Mouse (Mus musculus) layer of hippocampus, postnatal 10 days (tissue): Measurements from ENCODE around the gene Nudt12. TPM values are rescaled to one million over a fixed set of nuclear protein-coding genes. Genes with fewer than 3 reads are reported as not detected.

Experiments
- DNase-seq, 2 experiments: peaks; one replicate each; pipeline ENCODE4 v3.0.0; 2021; ENCODE audit warnings: low spot score in 2 of 2
- long read RNA-seq: library from polyadenylated mRNA; stranded (forward); transcript quantifications from one replicate; pipeline ENCODE4 v2.0.0, GENCODE M21; 2023
- total RNA-seq, 2 experiments: library from RNA; stranded (reverse); gene quantifications; 2 replicates each; pipeline ENCODE4 v1.2.3; 2021

The Nudt12 gene
- total RNA-seq: 1 to 10 TPM; 7.7 to 9.2 TPM
- long read RNA-seq, full-length matches to known transcripts: 1 of 1 reads
- long read RNA-seq, partial matches to known transcripts: 0 of 1 reads
- long read RNA-seq, other reads (novel, unspliced or antisense): 0 of 1 reads

- DNase-seq: peak; percentile 53 to 65
These were observed at the start of gene Nudt12 for GRCm38 (mm10) chr17:59013091-59013459. TSS of gene Nudt12 (minus strand) at chr17:59013372.

DNA sequence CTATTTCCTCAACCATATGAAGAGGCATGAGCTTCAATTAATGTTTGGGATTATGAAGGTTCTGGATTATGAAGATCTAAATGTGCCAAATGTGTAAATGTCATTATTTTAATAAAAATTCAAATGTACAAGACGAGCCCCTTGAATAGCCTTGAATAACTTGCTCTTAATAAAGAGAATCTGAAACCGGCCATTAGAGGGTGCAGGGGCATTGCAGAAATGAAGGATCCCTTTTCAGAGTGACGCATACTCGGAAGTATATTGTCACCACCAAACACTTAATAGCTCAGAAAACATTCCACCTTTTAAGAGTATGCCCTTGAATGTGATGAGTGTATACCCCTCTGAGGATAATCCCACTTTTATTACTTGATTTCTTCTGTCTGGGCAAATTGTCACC is 40.1 kb upstream of the Nudt12 start:
- peak in 1 of 2 experiments; percentile 17 for DNase-seq

- peak; percentile 13 to 48 for DNase-seq
These were observed 26.6 kb upstream of the Nudt12 start for GRCm38 (mm10) chr17:59039754-59040153.

DNA sequence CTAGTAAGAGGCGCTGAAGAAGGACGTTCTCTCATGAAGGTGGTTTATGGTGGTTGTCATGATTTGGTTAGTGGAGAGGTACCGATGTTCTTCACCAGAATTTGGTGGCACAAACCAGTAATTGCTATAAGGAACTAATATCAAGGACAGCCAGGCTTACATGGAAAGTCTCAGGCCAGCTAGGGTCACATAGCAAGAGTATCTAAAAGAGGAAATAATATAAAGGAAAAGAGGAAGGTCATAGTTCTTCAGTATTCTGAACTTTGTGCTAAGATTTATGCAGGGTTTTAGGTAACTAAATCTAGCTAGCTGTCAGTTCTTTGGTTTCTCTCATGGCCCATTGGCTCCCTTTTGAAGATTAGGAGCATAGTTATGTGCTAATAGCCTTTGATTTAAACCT is 20.3 kb upstream of the Nudt12 start:
- no peak for DNase-seq

DNA sequence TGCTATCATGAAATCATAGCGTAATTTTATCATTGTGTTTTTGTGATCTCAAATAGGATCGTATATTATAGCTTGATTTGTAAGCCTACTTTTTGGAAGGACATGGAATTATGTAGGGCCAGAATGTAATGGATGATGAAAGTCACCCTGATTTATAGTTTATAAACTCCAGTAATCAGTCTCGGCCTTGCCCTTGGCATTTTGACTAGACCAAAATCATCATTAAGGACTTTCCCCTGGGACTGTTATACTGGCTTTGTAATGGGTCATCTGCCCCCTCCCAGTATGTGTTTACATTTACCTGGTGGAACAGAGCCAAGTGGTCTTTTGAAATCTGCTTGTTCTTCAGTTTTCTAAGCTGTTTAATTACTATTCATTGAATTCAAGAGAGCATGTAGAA is 13.2 kb upstream of the Nudt12 start:
- no peak for DNase-seq

DNA sequence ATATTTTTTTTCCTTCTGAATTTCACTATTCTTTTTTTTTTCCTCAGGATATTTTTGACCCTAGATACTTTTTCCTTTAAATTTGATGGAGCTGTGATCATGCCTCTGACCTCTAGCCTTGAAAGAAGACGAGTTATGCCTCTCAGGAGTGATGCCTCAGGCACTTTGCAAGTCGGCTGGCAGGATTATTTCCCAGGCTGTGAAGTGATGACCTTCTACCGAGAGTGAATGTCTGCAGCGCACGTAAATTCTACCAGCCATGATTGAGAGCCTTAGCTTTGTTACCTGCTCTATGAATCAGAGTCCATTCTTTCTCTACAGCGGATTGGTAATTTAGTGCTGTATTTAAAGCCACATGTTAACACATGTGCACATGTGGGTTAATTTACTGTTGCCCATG is 11.3 kb upstream of the Nudt12 start:
- no peak for DNase-seq

DNA sequence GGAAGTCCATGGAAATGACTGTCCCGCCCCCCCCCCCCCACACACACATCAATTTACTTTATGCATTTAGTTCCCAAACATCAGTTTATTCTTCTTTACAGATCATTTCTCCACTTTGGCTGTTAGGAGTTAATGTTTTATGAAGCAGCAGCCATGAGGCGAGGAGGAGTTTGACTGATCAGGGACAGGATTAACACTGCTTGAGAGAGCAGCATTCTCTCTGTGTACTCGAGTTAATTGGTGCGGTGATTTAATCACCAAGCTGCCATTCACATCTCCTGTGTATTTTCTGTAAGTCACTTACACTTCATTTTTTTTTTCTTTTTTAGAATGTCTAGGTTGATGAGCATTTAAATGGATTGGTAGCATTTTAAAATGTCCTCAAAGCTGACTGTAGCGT is 10.8 kb upstream of the Nudt12 start:
- no peak for DNase-seq

GRCm38 (mm10) chr17:59018666-59019065 is 5.5 kb upstream of the Nudt12 start:
- DNase-seq: no peak

DNA sequence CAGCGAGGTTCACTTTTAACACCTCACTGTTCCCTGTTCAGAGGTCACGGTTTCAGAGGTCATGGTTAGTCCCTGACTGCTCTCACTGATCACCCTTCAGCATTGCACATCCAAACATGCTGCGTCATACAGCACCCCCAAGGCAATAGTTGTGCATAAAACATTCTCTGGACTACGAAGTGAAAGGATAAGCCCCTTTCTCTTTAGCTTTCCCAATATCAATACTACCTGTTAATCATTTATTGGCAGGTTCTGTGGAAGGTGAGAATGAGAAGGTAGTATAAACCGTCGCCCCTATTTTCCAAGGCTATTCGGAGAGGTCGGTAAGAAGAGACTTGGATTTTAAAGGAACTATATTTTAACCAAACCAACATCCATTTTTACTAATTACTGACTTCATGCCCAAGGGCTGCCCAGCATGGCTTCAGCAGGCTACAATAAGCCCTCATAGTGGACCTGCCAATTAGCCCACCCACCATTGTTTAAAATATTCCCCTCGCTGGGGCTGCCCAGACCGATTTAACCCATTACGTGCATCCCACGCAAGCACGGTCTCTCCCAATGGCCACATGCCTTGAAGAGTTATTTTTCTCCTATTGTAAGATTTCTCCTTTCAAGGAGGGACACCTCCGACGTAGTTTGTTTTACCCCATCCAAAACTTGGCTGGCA is 616 bp downstream of the Nudt12 start:
- no peak for DNase-seq

GRCm38 (mm10) chr17:59011546-59012307 is 1.4 kb downstream of the Nudt12 start:
- no peak for DNase-seq

- no peak for DNase-seq
These were observed 21.9 kb downstream of the Nudt12 start, which contains the start of gene Pdzph1 for GRCm38 (mm10) chr17:58991275-58991674. TSS of gene Pdzph1 (minus strand) at chr17:58991375.

DNA sequence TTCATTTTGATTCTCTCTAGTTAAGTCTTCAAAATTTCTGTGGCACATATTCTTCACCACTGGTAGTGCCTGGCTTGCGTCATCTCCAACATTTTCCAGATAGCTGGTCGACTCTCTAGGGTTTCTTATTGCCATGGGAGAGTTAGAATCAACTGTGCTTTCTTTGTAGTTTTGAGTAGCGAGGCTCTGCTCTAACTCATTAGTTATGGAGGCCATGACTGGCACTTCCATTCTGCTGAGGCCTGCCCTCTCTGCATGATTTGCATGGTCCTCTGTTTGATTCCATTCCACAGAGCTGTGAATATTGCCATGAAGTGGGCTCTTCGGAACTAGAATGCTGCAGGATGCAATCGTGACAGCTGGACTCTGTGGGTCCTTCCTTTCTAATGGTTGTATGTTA is 39.9 kb downstream of the Nudt12 start:
- no peak for DNase-seq

DNA sequence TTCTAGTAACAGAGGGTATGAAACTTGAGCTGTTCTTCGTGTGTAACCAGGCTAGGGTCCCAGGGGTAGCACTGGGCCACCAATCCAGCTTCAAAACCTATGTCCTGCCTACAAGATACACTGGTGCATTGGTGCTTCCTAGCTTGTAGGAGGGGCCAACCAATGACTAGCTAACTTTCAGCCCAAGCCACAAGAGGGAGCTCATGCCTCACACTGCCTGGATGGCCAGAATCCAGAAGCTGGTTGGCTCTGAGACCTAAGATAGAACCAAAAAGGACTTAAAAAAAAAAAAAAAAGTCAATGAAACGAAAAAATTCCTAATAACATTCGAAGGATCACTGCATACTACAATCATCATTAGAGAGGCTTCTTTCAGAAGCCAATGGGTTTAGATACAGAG is 53.3 kb downstream of the Nudt12 start:
- peak; percentile 37 to 38 for DNase-seq

DNA sequence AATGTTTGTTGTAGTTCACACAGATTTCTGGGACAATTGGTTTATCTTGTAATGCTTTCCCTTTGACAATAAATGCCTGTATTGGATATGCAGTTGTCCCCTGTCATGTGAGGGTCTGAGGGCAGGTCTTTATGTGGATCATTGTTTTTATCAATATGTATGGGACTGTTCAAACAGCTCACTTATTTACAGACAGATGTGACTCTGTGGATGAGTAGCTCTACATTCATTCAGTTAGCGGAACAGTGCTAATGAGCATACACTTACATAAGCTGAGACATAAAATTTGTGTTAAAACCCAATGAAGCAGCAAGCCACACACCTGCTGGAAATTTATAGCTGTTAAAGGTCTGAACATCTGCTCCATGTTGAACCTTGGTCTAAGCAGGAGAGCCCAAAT is 56.1 kb downstream of the Nudt12 start:
- no peak for DNase-seq

Other genes with a start within 250 kb of the Nudt12 start
- 1 to 10 TPM; 1.1 to 1.7 TPM for gene Pdzph1, start 22.0 kb downstream of the Nudt12 start, total RNA-seq